ENCODE assay signal across 24 mouse cellular contexts in the genomic region with DNA sequence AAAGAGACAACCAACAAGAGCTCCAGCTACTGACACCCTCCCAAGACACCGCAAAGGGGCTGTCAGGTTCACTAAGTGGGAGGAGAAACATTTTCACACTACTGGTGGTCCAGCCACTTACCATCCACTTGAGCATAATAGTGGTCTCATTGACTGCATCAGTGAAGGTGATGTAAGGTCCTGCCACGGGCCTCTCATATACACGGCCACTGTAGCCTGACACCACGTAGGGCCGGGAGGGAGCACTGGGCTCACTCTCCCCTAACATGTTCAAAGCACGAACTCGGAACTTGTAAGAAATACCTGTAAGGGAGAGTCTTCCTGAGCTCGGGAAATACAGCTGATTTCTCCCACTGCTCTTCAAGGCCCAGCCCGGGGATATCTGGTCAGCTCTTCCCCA.
"Had no signal": no experiment of that assay in that cellular context is flagged by ENCODE, and none has a peak within 500 bp of the region (broad histone marks: within the 10 kb centered on the region; RNA-seq: fewer than 3 reads in every experiment).

No protein-coding gene starts in this region.

- H3K4me2 ChIP-seq: heart, embryonic 12.5 days; hindbrain, embryonic 12.5 days; hindbrain, embryonic 14.5 days; limb, embryonic 12.5 days; liver, embryonic 12.5 days had no signal

- H3K27me3 ChIP-seq: heart, embryonic 12.5 days; hindbrain, embryonic 12.5 days; limb, embryonic 12.5 days; liver, embryonic 12.5 days had no signal

- H3K4me1 ChIP-seq: liver, embryonic 12.5 days had no signal

- DNase-seq: gastrocnemius, adult 2 months; gastrocnemius, postnatal 10 days; gastrocnemius, postnatal 25 days; heart, adult 2 months; heart, postnatal 10 days; heart, postnatal 4 days; kidney, adult 18-20 months; kidney, adult 8-10 months; kidney, postnatal 10 days; kidney, postnatal 36 days; layer of hippocampus, adult 9-11 months; layer of hippocampus, postnatal 36 days; left cerebral cortex, postnatal 4 days; lung, adult 18-20 months had no signal

- H3K4me3 ChIP-seq: gastrocnemius, adult 2 months; heart, adult 2 months; heart, embryonic 12.5 days; hindbrain, embryonic 10.5 days; hindbrain, embryonic 12.5 days; limb, embryonic 12.5 days; liver, embryonic 12.5 days had no signal

- H3K36me3 ChIP-seq: liver, embryonic 12.5 days had no signal

- H3K27ac ChIP-seq: gastrocnemius, adult 2 months; heart, adult 2 months; hindbrain, embryonic 10.5 days; hindbrain, embryonic 14.5 days; limb, embryonic 12.5 days; liver, embryonic 12.5 days; liver, embryonic 14.5 days had no signal

- ATAC-seq: hindbrain, embryonic 16.5 days; inflammation-experienced regulatory T-cells, adult 6 months; intestine, postnatal 0 days; liver, embryonic 12.5 days had no signal

- H3K9ac ChIP-seq: heart, embryonic 12.5 days; hindbrain, embryonic 12.5 days; hindbrain, embryonic 14.5 days; limb, embryonic 12.5 days; liver, embryonic 12.5 days; liver, embryonic 14.5 days had no signal

- H3K9me3 ChIP-seq: heart, embryonic 12.5 days; hindbrain, embryonic 10.5 days; hindbrain, embryonic 12.5 days; limb, embryonic 12.5 days; liver, embryonic 12.5 days had no signal
